In genomic region chr8:126652151-126652550, GRCm38 (mm10) we compare ENCODE assay signal across 22 mouse cellular contexts. TPM values are rescaled to one million over a fixed set of nuclear protein-coding genes. Genes with fewer than 3 reads are reported as not detected.
DNase-seq lines count a peak whose midpoint lies in the region; ATAC-seq and TF ChIP-seq lines count a peak whose summit lies in the region.
"Had no signal": no experiment of that assay in that cellular context is flagged by ENCODE, and none has a peak within 500 bp of the region (broad histone marks: within the 10 kb centered on the region; RNA-seq: fewer than 3 reads in every experiment).

No protein-coding gene starts in this region.

- H3K27ac ChIP-seq in intestine, postnatal 0 days (ENCODE audit: low read depth, low read length): no peak overlapping the region
- no peak overlapping the region for H3K27ac ChIP-seq in forebrain, embryonic 16.5 days (ENCODE audit: low read length)
- H3K27ac ChIP-seq: forebrain, embryonic 12.5 days; heart, embryonic 13.5 days; hindbrain, embryonic 14.5 days; left cerebral cortex, adult 2 months; midbrain, embryonic 10.5 days had no signal

- no peak overlapping the region for H3K4me3 ChIP-seq in intestine, postnatal 0 days (ENCODE audit: low read depth, low read length)
- no peak overlapping the region for H3K4me3 ChIP-seq in forebrain, embryonic 16.5 days (replicated peaks; ENCODE audit: low read length)
- H3K4me3 ChIP-seq: forebrain, embryonic 12.5 days; heart, embryonic 13.5 days; left cerebral cortex, adult 2 months; midbrain, embryonic 10.5 days had no signal

- 77% methylated on average over 5 of the region's 5 CpGs for WGBS in intestine, postnatal 0 days
- WGBS in forebrain, embryonic 16.5 days: 93% methylated on average over 5 of the region's 5 CpGs

- H3K9me3 ChIP-seq in intestine, postnatal 0 days (ENCODE audit: control insufficient read depth): no peaks in the 10 kb centered on the region
- no peaks in the 10 kb centered on the region for H3K9me3 ChIP-seq in forebrain, embryonic 16.5 days (ENCODE audit: control insufficient read depth, low read length)
- H3K9me3 ChIP-seq: forebrain, embryonic 12.5 days; heart, embryonic 13.5 days; midbrain, embryonic 10.5 days had no signal

- no peaks in the 10 kb centered on the region for H3K4me1 ChIP-seq in intestine, postnatal 0 days (replicated peaks; ENCODE audit: control insufficient read depth, insufficient read depth, low read length)
- H3K4me1 ChIP-seq in forebrain, embryonic 16.5 days (replicated peaks; ENCODE audit: control insufficient read depth, insufficient read depth, low read length): no peaks in the 10 kb centered on the region

- peak; percentile 93 for ATAC-seq in megakaryocyte, adult 5-6 weeks (ENCODE audit: poor library complexity, severe bottlenecking)
- no peak for ATAC-seq in intestine, postnatal 0 days
- ATAC-seq in forebrain, embryonic 16.5 days: no peak
- ATAC-seq: Patski had no signal

- DNase-seq in 416B (ENCODE audit: low read depth): peak; percentile 78
- peak; percentile 39 to 44 for DNase-seq in B cell, adult 2 months
- peak; percentile 64 for DNase-seq in T-cell, adult 2 months (ENCODE audit: low spot score)
- no peak for DNase-seq in layer of hippocampus, postnatal 25 days (ENCODE audit: extremely low spot score in 1 of 2, low spot score in 1 of 2)
- DNase-seq: adrenal gland, postnatal 36 days; cerebellum, adult 2 months; cerebellum, postnatal 36 days; gastrocnemius, postnatal 10 days; heart, adult 18-20 months; kidney, adult 2 months; kidney, postnatal 25 days; left cerebral cortex, postnatal 4 days; liver had no signal

- H3K36me3 ChIP-seq in intestine, postnatal 0 days (ENCODE audit: control insufficient read depth, insufficient read depth): no peaks in the 10 kb centered on the region
- H3K36me3 ChIP-seq in forebrain, embryonic 16.5 days (ENCODE audit: control insufficient read depth, insufficient read depth): no peaks in the 10 kb centered on the region
- H3K36me3 ChIP-seq: forebrain, embryonic 12.5 days; heart, embryonic 13.5 days; midbrain, embryonic 10.5 days had no signal

- H3K4me2 ChIP-seq in intestine, postnatal 0 days (replicated peaks; ENCODE audit: low read depth): no peak overlapping the region
- H3K4me2 ChIP-seq in forebrain, embryonic 16.5 days (ENCODE audit: low read length): no peak overlapping the region
- H3K4me2 ChIP-seq: forebrain, embryonic 12.5 days; heart, embryonic 13.5 days; hindbrain, embryonic 14.5 days had no signal

- no peak overlapping the region for H3K9ac ChIP-seq in intestine, postnatal 0 days (ENCODE audit: low read depth, low read length)
- no peak overlapping the region for H3K9ac ChIP-seq in forebrain, embryonic 16.5 days (replicated peaks; ENCODE audit: low read depth, low read length)
- H3K9ac ChIP-seq: forebrain, embryonic 12.5 days; heart, embryonic 13.5 days; hindbrain, embryonic 14.5 days had no signal

- no peak for TF ChIP-seq CTCF in intestine, postnatal 0 days (IDR thresholded peaks at IDR 0.05; ENCODE audit: low read depth)

- no peaks in the 10 kb centered on the region for H3K27me3 ChIP-seq in intestine, postnatal 0 days (replicated peaks; ENCODE audit: control insufficient read depth, insufficient read depth, low read length)
- no peaks in the 10 kb centered on the region for H3K27me3 ChIP-seq in forebrain, embryonic 16.5 days (replicated peaks; ENCODE audit: control insufficient read depth, insufficient read depth, low read length)
- H3K27me3 ChIP-seq: forebrain, embryonic 12.5 days; heart, embryonic 13.5 days; Patski had no signal

RNA-seq across cellular contexts. Expression of gene Irf2bp2, which starts 58.4 kb away (rescaled TPM):
- 95.9 and 105 TPM in 2 replicates for total RNA-seq in megakaryocyte, adult 5-6 weeks (2015)
- 93.8 and 99.8 TPM in 2 replicates for total RNA-seq in megakaryocyte, adult 5-6 weeks (2017)
- polyA plus RNA-seq in intestine, postnatal 0 days (2015; fragmentation: Nextera tagmentation; extraction: Ambion mirVana): 13.3 and 14.9 TPM in 2 replicates
- total RNA-seq in layer of hippocampus, postnatal 25 days (2021): 10 to 100 TPM; 55.4 to 59.0 TPM
- polyA plus RNA-seq in forebrain, embryonic 16.5 days (2015; fragmentation: Nextera tagmentation; extraction: Ambion mirVana): 10.1 and 10.7 TPM in 2 replicates

Comparison
In these comparisons a context has a peak if more than half of its experiments do, and no peak if none do; other contexts are left out.
1. DNase-seq: peak in 416B (single experiment), B cell, adult 2 months (2 of 2) and T-cell, adult 2 months (single experiment); none in layer of hippocampus, postnatal 25 days (0 of 2).